Mouse (Mus musculus): ENCODE results near the gene Auts2.

The Auts2 gene

DNA sequence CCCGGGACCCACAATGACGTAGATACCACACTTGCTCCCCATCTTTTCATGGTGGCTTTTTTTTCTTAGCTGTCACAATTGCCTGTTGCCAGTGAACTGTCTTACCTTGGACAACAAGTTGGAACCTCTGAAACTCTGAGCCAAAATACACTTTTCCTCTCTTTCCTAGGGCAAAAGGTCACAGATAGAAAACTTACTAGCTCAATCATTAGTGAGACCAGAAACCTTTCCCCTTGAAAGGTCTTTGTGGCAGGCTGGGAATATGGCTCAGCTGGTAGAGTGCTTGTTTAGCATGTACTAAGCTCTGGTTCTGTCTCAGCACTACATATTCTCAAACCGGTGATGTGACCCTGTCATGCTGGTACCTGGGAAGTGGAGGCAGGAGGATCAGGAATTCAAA lies 93.1 kb downstream of the Auts2 start:
- in situ Hi-C loops (cut with MboI, MseI), result no loop called here

DNA sequence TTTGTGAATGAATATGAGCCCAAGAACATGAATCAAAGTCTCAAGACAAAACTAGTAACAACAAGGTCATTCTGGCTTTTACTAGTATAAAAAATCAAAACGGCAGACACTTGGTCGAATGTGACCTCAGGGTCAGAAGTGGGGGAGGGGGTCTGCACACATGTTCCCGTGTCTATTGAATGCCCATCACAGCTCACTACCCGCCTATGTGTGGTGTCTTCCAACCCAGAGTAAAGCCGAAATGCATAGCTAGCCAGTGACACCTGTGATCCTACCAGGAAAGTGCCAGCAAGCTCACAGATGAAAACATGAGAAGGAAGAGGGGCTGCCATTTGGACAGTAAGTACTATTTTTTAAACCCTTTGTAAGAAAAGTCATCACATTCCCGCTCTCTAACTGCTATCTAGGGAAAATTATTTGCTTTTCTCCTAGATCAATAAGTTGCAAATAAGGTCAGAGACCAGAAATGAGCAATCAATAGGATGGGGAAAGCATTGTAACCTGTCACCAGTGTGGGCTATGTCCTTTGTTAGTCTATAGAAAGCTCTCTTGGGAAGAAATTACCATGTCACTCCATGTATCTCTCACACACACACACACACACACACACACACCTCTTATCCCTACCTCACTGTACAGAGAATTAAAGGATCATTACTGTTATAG lies 94.6 kb downstream of the Auts2 start:
- in situ Hi-C loops (cut with MboI, MseI), result loop anchor here (25.0 kb wide), 1 partner anchor 861 kb away; no protein-coding TSS in a partner anchor

DNA sequence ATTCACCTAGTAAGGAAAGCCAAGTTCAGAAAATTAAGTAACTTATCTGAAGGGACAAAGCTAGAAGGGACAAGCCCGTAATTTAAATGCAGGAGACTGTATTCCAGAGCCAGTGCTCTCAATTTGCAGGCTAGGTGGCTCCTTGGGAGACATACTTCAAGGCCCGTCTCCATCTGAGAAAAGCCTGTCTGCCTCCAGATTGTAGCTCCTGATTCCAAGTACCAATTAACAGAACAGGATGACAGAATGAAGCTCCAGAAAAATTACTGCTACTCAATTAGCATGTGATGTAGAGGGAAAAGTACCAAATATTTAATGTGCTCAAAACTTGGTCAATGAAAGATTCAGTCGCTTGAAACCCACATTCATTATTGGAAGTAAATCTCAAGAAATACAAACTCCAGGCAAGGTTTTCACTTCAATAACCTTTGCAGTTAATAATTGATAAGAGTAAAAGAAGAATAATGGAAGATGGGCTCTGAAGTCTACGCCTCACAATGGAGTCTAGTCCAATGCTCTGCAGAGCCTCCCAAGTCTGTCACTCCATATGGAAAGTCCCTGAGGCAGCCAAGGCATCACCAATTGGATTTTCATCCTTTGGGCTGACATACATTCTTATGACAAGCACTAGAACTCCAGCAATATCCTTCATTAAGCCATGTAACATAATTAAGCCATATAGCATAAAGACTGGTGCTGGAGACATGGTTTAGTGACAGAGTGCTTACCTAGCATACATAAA lies 97.8 kb downstream of the Auts2 start:
- in situ Hi-C loops (cut with MboI, MseI), result loop anchor here (25.0 kb wide), 1 partner anchor 858 kb away; no protein-coding TSS in a partner anchor

DNA sequence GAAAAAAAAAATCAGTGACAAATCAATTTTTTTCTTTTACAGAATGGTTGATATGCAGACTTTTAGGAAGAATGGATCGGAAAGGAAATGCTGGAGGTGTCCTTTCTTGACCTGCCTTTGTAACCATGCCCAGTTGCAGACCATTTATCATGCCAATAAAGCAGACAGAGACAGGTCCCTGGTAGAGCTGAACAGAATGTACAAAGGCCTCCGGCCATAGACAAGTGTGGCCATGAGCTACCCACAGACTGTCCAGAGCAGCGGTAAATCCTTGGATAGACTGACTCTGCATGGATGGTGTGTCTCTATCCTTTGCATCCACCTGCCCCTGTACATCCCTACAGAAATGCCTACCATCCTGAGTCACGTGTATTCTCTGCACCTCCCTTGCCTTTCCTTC lies 100.2 kb downstream of the Auts2 start:
- in situ Hi-C loops (cut with MboI, MseI), result loop anchor here (25.0 kb wide), 1 partner anchor 856 kb away; no protein-coding TSS in a partner anchor

DNA sequence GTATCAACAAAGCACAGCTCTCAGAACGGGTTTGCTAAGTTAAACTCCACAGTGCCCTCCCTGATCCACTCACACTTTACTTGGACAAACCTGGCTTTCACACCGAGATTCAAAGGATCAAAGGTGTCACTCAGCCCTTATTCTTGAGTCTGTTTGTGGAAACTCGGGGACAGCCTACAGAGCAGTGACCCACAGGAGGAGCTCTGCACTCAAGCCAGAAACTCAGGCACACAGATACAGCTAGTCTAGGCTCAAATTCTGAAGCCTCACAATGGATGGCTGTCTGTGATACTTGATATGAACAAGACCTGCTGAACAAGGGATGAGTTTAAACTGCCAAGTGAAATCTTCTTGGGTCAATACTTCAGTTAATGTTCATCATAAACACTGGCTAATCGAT lies 104.7 kb downstream of the Auts2 start:
- in situ Hi-C loops (cut with MboI, MseI), result loop anchor here (25.0 kb wide), 1 partner anchor 851 kb away; no protein-coding TSS in a partner anchor

DNA sequence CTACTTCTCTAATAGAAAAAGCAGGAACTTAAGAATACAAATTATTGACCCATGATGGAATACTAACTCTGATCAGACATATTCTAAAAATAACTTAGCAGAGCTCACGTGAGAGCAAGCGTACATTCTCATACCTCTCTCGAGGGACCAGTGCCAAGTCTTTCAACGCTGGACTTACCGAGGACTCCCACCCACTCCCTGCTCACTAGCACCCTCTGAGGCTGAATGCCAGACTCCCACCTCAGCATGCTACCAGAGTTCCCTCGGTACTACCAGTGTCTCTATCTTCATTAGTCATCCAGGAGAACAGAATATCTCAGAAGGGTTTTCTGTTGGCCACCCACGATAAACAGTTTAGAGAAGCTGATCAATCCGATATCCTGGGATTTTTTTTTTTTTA lies 105.2 kb downstream of the Auts2 start:
- in situ Hi-C loops (cut with MboI, MseI), result loop anchor here (25.0 kb wide), 1 partner anchor 851 kb away; no protein-coding TSS in a partner anchor

DNA sequence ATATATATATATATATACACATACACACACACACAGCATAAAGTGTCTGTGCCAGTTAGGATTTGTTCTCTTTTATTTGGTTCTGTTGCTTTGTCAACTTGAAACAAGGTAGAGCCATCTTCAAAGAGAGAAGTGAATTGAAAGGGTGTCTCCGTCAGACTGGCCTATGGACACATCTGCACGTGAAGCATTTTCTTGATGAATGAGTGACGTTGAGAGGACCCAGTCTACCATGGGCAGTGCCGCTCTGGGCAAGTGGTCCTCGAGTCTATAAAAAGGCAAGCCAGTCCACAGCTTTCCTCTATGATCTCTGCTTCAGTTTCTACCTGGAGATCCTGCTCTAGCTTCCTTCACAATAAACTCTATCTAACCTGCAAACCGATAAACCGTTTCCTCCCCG lies 105.7 kb downstream of the Auts2 start:
- in situ Hi-C loops (cut with MboI, MseI), result loop anchor here (25.0 kb wide), 1 partner anchor 850 kb away; no protein-coding TSS in a partner anchor

DNA sequence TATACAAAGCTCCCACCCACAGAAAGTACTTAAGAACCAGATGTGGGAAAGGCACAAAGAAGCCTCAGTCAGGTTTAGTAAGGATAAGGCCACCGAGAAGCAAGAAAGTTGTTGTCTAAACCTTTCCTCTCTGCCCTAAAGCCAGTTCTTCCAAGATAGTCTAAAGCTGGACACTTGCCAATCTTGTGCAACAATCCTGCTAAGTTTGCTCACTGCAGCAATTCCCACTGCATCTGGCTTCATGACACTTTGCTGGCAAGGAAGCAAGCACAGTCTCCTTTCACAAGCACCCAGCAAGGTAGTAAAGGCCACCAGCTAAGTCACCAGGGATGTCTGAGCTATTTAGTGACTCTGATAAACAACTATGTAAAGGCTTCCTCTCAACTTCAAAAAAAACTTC lies 106.2 kb downstream of the Auts2 start:
- in situ Hi-C loops (cut with MboI, MseI), result loop anchor here (25.0 kb wide), 1 partner anchor 850 kb away; no protein-coding TSS in a partner anchor

DNA sequence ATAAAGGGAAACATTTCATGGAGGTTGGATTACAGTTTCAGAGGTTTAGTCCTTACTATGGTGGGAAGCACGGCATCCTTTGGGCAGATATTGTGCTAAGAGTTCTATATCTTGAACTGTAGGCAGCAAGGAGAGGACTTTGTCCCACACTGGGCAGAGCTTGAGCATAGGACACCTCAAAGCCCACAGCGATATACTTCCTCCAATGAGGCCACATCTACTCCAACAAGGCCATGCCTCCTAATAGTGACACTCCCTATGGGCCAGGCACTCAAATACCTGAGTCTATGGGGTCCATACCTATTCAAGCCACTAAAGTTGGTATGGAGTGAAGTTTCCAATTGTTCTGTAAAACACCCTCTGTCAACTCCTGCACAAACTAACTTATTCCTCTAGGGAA lies 106.7 kb downstream of the Auts2 start:
- in situ Hi-C loops (cut with MboI, MseI), result loop anchor here (25.0 kb wide), 1 partner anchor 849 kb away; no protein-coding TSS in a partner anchor

DNA sequence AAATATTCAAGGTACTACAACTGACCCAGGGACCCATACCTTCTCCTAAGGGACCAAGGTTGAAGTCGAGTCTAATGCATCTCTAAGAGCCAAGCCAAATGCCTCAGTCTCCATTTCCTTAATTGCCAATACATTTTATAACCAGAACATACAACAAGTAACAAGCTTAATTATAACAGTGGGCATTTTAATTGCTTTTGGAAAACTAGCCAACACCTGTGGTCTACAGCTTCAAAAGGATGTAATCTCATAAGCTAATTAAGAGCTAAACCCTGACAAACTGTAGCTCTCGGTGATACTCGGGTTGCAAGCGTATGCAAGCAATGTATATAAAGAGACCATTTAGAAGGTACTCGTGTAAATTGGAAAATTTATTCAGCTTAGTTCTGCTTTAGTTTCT lies 107.7 kb downstream of the Auts2 start:
- in situ Hi-C loops (cut with MboI, MseI), result loop anchor here (25.0 kb wide), 1 partner anchor 848 kb away; no protein-coding TSS in a partner anchor

DNA sequence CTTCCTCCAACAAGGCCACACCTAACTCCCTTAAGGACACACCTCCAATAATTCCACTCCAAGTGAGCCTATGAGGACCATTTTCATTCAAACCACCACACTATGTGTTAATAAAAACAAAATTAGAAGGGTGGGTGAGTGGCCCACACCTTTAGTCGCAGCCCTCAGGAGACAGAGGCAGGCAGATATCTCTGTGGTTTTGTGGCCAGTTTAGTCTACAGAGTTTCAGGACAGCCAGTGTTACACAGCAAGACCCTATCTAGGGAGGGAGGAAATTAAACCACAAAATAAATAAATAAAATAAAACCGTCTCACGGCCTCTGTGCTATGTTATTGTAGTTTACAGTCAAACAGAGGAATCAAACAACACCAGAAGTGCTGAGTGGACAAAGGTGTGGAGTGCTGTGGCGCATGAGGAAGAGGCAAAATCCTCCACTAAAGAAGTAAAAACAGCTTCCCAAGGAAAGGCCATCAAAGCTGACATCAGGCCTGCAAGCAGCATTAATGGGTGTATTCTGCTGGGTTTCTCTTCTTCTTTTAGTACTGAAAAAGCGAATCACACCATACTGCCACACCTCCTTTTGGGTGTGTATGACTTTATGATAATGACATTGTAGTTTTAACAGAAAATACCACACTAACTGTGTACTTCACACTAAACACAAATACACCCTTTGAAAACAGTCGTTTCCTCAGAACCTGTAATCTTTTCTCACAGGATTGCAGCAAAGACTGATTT lies 109.6 kb downstream of the Auts2 start:
- in situ Hi-C loops (cut with MboI, MseI), result loop anchor here (25.0 kb wide), 1 partner anchor 846 kb away; no protein-coding TSS in a partner anchor

DNA sequence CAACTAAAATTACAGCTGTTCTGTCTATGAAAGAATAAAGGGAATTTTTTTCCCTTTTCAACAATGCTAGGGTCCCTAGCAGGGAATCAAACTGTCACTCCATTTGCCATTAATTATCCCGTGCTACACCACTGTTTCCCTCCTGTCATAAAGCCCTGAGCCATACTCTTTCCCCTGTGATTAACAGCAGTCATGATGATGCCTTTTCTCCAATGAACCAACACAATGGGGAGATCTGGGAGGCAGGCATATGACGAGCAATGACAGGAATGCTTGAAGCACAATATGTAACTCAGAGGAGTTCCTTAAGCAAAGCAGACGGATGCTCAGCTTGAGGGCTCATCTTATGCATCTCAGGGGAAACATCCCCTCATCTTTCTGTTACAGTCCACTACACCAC lies 113.8 kb downstream of the Auts2 start:
- in situ Hi-C loops (cut with MboI, MseI), result loop anchor here (25.0 kb wide), 1 partner anchor 842 kb away; no protein-coding TSS in a partner anchor

DNA sequence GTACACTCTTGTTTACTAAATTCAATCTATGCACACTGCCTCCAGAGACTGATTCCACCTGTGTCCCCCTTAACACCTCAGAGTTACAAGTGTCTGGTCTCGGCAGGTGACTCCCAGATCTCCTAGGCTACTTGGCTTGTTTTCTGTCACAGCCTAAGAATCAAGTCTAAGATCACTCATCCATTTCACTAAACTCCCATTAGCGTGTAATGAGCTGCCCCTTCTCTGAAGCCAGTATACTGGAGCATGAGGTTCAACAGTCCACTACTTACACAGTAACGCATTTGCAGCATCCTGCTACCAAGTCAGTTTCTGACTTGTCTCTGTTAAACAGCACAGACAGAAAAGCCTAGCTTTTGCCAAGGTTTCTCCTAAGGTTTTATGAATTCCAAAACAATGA lies 116.8 kb downstream of the Auts2 start:
- in situ Hi-C loops (cut with MboI, MseI), result loop anchor here (25.0 kb wide), 1 partner anchor 839 kb away; no protein-coding TSS in a partner anchor

DNA sequence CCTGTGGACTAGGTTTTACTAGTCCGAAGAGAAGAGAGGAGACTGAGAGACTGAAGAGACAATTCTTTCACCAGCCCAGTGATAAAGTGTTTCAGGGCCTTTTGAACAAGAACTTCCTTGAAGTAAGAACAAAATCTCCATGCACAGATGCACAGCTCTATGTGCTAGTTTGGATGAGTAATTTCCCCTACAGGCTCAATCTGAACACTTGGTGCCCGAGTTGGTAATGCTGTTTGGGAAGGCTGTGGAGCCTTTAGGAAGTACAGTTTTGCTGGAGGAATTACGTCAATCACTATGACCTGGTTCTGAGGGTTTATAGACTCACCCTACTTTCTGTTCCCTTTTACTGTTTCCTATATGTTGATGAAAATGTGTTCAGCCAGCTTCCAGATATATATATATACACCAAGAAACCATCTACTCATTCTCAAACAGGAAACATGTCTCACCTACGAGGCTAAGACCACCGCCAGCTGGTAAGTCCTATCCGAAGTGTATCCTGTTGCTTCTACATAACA lies 117.3 kb downstream of the Auts2 start:
- in situ Hi-C loops (cut with MboI, MseI), result loop anchor here (25.0 kb wide), 1 partner anchor 839 kb away; no protein-coding TSS in a partner anchor

DNA sequence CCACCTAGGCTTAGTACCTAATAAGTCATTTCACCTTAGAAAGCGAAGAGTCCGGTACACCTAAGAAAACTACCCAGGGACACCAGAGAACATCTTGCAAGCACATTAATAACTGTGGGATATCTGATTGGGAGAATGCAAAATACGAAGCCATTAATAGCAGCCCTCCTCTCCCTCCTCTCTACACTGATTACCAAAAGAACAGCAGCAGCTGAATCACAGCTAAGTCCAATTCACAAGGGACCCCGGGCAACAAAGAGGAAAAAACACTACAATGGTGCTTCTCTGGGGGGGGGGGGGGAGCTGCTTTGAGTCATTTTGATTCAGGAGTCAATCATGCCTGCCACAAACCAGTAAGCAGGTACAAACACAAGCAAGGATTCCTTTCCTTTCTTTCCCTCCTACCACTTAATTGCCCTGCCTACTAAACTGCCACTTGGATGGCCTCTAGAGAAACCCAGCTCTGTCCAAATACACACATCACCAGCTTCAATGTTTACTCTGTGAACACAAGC lies 132.7 kb downstream of the Auts2 start:
- in situ Hi-C loops (cut with MboI, MseI), result no loop called here

DNA sequence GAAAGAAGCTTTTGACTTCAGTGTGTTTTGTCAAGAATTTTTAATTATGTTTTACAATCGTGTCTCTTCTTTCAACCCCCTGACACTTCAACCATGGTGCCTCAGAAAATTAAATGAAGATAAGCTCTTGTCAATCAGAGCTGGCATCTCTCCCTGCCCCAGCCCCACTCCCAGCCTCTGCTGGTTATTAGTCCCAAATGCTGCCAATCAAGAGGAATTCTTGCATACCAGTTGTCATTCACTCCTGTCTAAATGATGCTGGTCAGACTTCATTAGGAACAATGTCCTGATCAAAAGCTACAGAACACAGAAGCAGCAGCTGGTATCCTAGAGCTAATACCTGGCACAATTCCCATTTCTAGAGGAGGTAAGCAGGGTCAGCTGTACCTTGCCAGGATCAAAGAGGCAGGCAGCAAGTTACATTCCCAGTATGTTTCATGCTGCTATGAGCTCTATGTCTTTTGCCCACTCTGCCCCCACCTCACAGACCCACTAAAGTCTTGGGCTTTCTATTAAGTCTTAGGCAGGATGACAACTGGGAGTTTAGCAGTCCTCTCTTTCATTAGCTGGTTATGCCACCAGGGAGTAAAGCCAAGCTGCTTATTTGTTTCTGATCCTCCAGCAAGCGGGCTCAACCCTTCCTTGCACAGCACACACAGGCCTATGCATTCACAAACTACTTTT lies 134.1 kb downstream of the Auts2 start:
- in situ Hi-C loops (cut with MboI, MseI), result no loop called here

DNA sequence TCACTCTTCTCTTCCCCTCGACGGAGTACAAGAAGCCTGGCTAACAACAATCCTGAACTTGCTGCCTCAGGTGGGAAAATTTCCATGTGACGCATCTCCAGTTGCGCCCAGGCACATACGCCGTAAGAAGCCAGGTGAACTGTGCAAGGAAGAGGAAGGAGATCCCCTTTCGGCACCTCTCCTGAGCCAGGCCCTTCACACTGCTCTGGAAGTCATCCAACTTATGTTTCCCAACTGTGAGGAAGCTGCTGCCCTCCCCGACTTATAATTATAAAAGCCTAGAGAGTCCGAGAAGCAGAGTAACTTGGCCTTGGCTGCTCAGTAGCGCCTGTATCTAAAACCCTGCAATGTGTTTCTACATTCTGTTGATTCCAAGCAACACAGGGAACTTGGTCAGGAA lies 142.6 kb downstream of the Auts2 start:
- in situ Hi-C loops (cut with MboI, MseI), result no loop called here

DNA sequence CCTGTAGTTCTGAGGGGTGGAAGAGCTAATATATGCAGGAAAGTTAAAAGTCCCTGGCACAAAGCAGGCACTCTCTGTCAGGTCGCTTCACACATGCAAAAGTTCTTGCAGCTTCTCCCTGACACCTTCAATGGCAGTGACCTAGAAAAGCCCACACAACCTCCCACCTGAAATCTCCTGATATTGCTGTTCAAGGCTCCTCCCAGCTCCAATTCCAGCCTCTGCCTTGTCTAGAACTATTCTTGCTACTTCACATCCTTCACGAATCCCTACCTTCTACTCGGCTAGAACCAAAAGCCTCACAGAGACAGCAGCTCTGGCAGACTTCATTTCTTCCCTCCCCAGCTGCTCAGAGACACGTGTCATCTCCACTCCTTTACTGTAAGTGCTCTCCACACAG lies 143.7 kb downstream of the Auts2 start:
- in situ Hi-C loops (cut with MboI, MseI), result no loop called here

DNA sequence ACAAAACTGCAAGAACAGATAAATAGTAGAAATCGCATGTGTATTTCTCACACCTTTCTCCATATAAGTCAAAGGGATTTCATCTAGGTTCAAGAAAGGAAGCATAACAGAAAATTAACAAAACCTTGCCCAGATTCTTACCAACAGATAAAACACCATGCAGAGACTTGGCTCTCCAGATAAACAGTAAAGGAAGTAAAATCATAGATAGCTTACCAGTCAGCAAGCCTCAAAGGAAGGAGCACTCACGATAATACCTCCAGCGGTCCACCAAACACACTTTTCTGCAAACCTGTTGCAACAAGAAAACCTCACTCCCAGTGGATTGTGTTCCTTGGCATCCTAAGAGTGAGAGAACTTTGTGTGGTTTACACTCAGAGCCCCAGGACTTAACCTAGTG lies 147.2 kb downstream of the Auts2 start:
- in situ Hi-C loops (cut with MboI, MseI), result no loop called here

DNA sequence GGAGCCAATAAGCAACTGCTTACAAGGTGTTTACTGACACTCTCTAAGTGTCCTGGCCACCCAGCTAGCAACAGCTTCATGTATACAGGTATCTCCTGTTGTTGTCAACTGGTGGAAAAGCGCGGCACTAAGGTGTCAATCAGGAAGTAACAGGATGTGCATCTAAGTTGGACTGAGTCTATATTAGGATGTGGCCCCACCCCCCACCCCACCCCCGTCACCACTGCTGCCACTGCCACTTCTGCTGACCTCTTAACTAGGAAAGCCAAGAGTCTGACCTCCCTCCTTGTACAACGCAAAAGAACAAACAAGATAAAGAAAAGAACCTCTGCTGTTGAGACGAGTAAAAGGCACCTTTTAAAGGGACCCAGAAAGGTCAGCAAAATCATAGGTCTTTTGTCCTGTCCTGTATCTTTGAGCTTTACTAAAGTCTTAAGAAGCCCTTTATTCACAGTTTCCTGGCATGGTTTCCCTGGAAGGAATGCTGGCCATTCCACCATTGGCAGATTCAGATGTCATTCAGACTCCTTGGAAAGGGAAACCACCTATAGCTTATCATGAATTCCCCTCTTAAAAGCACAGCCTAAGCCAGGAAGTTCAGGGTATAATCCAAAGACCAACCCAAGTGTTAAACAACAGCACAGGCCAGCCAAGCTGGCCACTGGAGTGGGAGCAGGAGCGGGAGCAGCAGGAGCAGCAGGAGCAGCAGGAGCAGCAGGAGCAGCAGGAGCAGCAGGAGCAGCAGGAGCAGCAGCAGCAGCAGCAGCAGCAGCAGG lies 148.2 kb downstream of the Auts2 start:
- in situ Hi-C loops (cut with MboI, MseI), result no loop called here
